Mouse (Mus musculus): ENCODE data around the gene Sugp1. TPM values are rescaled to one million over a fixed set of nuclear protein-coding genes. Genes with fewer than 3 reads are reported as not detected.
"Not testable (repeated sequence)": the region's sequence is repeated elsewhere in the genome, so short reads cannot be mapped to it uniquely, and the experiment has no call there.

Gene Sugp1
- polyA plus RNA-seq, 1 experiment from 2014 or later: 39.5 TPM

- Histone ChIP-seq H3K9me3 (ENCODE audit: control insufficient read depth, low read length) (no peaks in the 10 kb centered on the region), H3K36me3 (ENCODE audit: control insufficient read depth, insufficient read depth, low read length) (no peaks in the 10 kb centered on the region), H3K4me2 (ENCODE audit: low read depth) (peak overlapping the region; percentile 10), H3K27ac (ENCODE audit: low read depth, low read length) (no peak overlapping the region), H3K9ac (ENCODE audit: low read length) (no peak overlapping the region), H3K4me1 (ENCODE audit: control insufficient read depth, insufficient read depth, low read length) (no peaks in the 10 kb centered on the region), H3K4me3 (ENCODE audit: low read depth, low read length) (no peak overlapping the region), H3K27me3 (ENCODE audit: control insufficient read depth, insufficient read depth, low read length) (no peaks in the 10 kb centered on the region)
- ATAC-seq (ENCODE audit: insufficient read depth, low FRiP score, low TSS enrichment) (no peak), DNase-seq (ENCODE audit: low spot score) (peak; percentile 34)
- 2% methylated on average over 16 of the region's 16 CpGs for whole genome bisulfite sequencing
These were observed 41.3 kb upstream of the Sugp1 start for GRCm38 (mm10) chr8:70001176-70001891.

DNA sequence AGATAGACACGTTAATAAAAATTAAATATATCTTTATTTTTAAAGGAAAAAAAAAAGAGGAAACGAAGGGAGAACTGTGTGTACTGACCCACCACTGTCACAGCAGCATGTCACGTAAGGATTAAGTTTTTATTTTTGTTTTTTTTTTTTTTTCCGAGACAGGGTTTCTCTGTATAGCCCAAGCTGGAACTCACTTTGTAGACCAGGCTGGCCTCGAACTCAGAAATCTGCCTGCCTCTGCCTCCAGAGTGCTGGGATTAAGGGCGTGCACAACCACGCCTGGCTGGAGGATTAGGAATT lies 40.8 kb upstream of the Sugp1 start:
- not testable (repeated sequence) for H3K9ac ChIP-seq (ENCODE audit: low read length); DNase-seq (ENCODE audit: low spot score); ATAC-seq (ENCODE audit: insufficient read depth, low FRiP score, low TSS enrichment); H3K4me1 ChIP-seq (ENCODE audit: control insufficient read depth, insufficient read depth, low read length); H3K4me2 ChIP-seq (ENCODE audit: low read depth); H3K9me3 ChIP-seq (ENCODE audit: control insufficient read depth, low read length); H3K36me3 ChIP-seq (ENCODE audit: control insufficient read depth, insufficient read depth, low read length); H3K27me3 ChIP-seq (ENCODE audit: control insufficient read depth, insufficient read depth, low read length); H3K27ac ChIP-seq (ENCODE audit: low read depth, low read length); H3K4me3 ChIP-seq (ENCODE audit: low read depth, low read length)
- 37% methylated on average over 7 of the region's 7 CpGs for WGBS

DNA sequence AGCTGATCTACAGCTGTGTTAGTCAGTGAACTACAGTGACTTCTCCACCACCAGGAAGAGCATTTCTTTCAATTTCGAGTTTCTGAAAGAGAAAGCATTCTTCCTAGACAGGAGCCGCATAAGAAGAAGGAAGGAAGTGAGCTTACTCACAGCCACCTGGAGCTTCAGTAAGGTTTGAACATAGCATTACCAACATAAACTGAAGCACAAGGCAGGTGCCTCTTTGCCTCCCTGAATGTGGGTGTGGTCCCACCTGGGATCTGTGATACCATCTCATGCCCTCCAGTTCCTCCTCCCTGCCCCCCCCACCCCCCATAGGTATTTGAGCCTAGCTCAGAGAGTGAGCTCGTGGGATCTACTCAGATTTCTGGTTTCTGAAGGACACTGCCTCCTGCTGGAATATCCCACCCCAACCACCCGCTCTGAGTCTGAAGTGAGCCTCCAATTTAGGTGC lies 39.4 kb upstream of the Sugp1 start:
- no peaks in the 10 kb centered on the region for H3K36me3 ChIP-seq (ENCODE audit: control insufficient read depth, insufficient read depth, low read length)
- H3K27ac ChIP-seq (ENCODE audit: low read depth, low read length): no peak overlapping the region
- WGBS: 51% methylated on average over 4 of the region's 4 CpGs
- H3K4me1 ChIP-seq (ENCODE audit: control insufficient read depth, insufficient read depth, low read length): no peaks in the 10 kb centered on the region
- no peak overlapping the region for H3K4me3 ChIP-seq (ENCODE audit: low read depth, low read length)
- ATAC-seq (ENCODE audit: insufficient read depth, low FRiP score, low TSS enrichment) (no peak), DNase-seq (ENCODE audit: low spot score) (no peak)
- no peaks in the 10 kb centered on the region for H3K27me3 ChIP-seq (ENCODE audit: control insufficient read depth, insufficient read depth, low read length)
- H3K9me3 ChIP-seq (ENCODE audit: control insufficient read depth, low read length): no peaks in the 10 kb centered on the region
- no peak overlapping the region for H3K4me2 ChIP-seq (ENCODE audit: low read depth)
- H3K9ac ChIP-seq (ENCODE audit: low read length): no peak overlapping the region

- no peaks in the 10 kb centered on the region for H3K4me1 ChIP-seq (ENCODE audit: control insufficient read depth, insufficient read depth, low read length)
- no peaks in the 10 kb centered on the region for H3K9me3 ChIP-seq (ENCODE audit: control insufficient read depth, low read length)
- H3K4me3 ChIP-seq (ENCODE audit: low read depth, low read length): no peak overlapping the region
- H3K36me3 ChIP-seq (ENCODE audit: control insufficient read depth, insufficient read depth, low read length): no peaks in the 10 kb centered on the region
- ATAC-seq (ENCODE audit: insufficient read depth, low FRiP score, low TSS enrichment) (no peak), DNase-seq (ENCODE audit: low spot score) (no peak)
- no peak overlapping the region for H3K9ac ChIP-seq (ENCODE audit: low read length)
- no peaks in the 10 kb centered on the region for H3K27me3 ChIP-seq (ENCODE audit: control insufficient read depth, insufficient read depth, low read length)
- H3K27ac ChIP-seq (ENCODE audit: low read depth, low read length): no peak overlapping the region
- no peak overlapping the region for H3K4me2 ChIP-seq (ENCODE audit: low read depth)
These were observed 38.3 kb upstream of the Sugp1 start for GRCm38 (mm10) chr8:70004345-70004744.

GRCm38 (mm10) chr8:70005178-70005577 lies 37.4 kb upstream of the Sugp1 start:
- H3K27ac ChIP-seq (ENCODE audit: low read depth, low read length): no peak overlapping the region
- DNase-seq (ENCODE audit: low spot score) (no peak), ATAC-seq (ENCODE audit: insufficient read depth, low FRiP score, low TSS enrichment) (no peak)
- no peaks in the 10 kb centered on the region for H3K36me3 ChIP-seq (ENCODE audit: control insufficient read depth, insufficient read depth, low read length)
- WGBS: 60% methylated on average over 2 of the region's 2 CpGs
- H3K9me3 ChIP-seq (ENCODE audit: control insufficient read depth, low read length): no peaks in the 10 kb centered on the region
- H3K4me3 ChIP-seq (ENCODE audit: low read depth, low read length): no peak overlapping the region
- H3K27me3 ChIP-seq (ENCODE audit: control insufficient read depth, insufficient read depth, low read length): no peaks in the 10 kb centered on the region
- no peak overlapping the region for H3K4me2 ChIP-seq (ENCODE audit: low read depth)
- H3K9ac ChIP-seq (ENCODE audit: low read length): no peak overlapping the region
- no peaks in the 10 kb centered on the region for H3K4me1 ChIP-seq (ENCODE audit: control insufficient read depth, insufficient read depth, low read length)

GRCm38 (mm10) chr8:70010796-70011195 lies 31.8 kb upstream of the Sugp1 start:
- WGBS: 89% methylated on average over 14 of the region's 14 CpGs
- not testable (repeated sequence) for H3K4me2 ChIP-seq (ENCODE audit: low read depth); H3K36me3 ChIP-seq (ENCODE audit: control insufficient read depth, insufficient read depth, low read length); H3K9me3 ChIP-seq (ENCODE audit: control insufficient read depth, low read length); H3K27ac ChIP-seq (ENCODE audit: low read depth, low read length); H3K4me3 ChIP-seq (ENCODE audit: low read depth, low read length); ATAC-seq (ENCODE audit: insufficient read depth, low FRiP score, low TSS enrichment); H3K27me3 ChIP-seq (ENCODE audit: control insufficient read depth, insufficient read depth, low read length); DNase-seq (ENCODE audit: low spot score); H3K9ac ChIP-seq (ENCODE audit: low read length); H3K4me1 ChIP-seq (ENCODE audit: control insufficient read depth, insufficient read depth, low read length)

GRCm38 (mm10) chr8:70012350-70012749 lies 30.3 kb upstream of the Sugp1 start:
- Histone ChIP-seq H3K27ac (ENCODE audit: low read depth, low read length) (no peak overlapping the region), H3K4me1 (ENCODE audit: control insufficient read depth, insufficient read depth, low read length) (no peaks in the 10 kb centered on the region), H3K4me2 (ENCODE audit: low read depth) (no peak overlapping the region), H3K4me3 (ENCODE audit: low read depth, low read length) (no peak overlapping the region), H3K9me3 (ENCODE audit: control insufficient read depth, low read length) (no peaks in the 10 kb centered on the region), H3K36me3 (ENCODE audit: control insufficient read depth, insufficient read depth, low read length) (peaks cover 4% of the 10 kb centered on the region; the same call in 1 of the 2 replicates), H3K9ac (ENCODE audit: low read length) (no peak overlapping the region), H3K27me3 (ENCODE audit: control insufficient read depth, insufficient read depth, low read length) (no peaks in the 10 kb centered on the region)
- ATAC-seq (ENCODE audit: insufficient read depth, low FRiP score, low TSS enrichment) (no peak), DNase-seq (ENCODE audit: low spot score) (no peak)
- WGBS: 84% methylated on average over 3 of the region's 3 CpGs

- DNase-seq (ENCODE audit: low spot score) (no peak), ATAC-seq (ENCODE audit: insufficient read depth, low FRiP score, low TSS enrichment) (peak; percentile 27; the same call in 1 of the 2 replicates)
- Histone ChIP-seq H3K4me2 (ENCODE audit: low read depth) (no peak overlapping the region), H3K4me1 (ENCODE audit: control insufficient read depth, insufficient read depth, low read length) (no peaks in the 10 kb centered on the region), H3K36me3 (ENCODE audit: control insufficient read depth, insufficient read depth, low read length) (peaks cover 6% of the 10 kb centered on the region; the same call in 1 of the 2 replicates), H3K4me3 (ENCODE audit: low read depth, low read length) (no peak overlapping the region), H3K9ac (ENCODE audit: low read length) (no peak overlapping the region), H3K9me3 (ENCODE audit: control insufficient read depth, low read length) (no peaks in the 10 kb centered on the region), H3K27ac (ENCODE audit: low read depth, low read length) (no peak overlapping the region), H3K27me3 (ENCODE audit: control insufficient read depth, insufficient read depth, low read length) (no peaks in the 10 kb centered on the region)
- 94% methylated on average over 1 of the region's 1 CpGs for WGBS
These were observed 29.9 kb upstream of the Sugp1 start for GRCm38 (mm10) chr8:70012763-70013162.

- no peaks in the 10 kb centered on the region for H3K9me3 ChIP-seq (ENCODE audit: control insufficient read depth, low read length)
- no peaks in the 10 kb centered on the region for H3K4me1 ChIP-seq (ENCODE audit: control insufficient read depth, insufficient read depth, low read length)
- no peak overlapping the region for H3K27ac ChIP-seq (ENCODE audit: low read depth, low read length)
- DNase-seq (ENCODE audit: low spot score) (no peak), ATAC-seq (ENCODE audit: insufficient read depth, low FRiP score, low TSS enrichment) (no peak)
- peaks cover 9% of the 10 kb centered on the region for H3K36me3 ChIP-seq (ENCODE audit: control insufficient read depth, insufficient read depth, low read length)
- WGBS: 58% methylated on average over 1 of the region's 1 CpGs
- no peaks in the 10 kb centered on the region for H3K27me3 ChIP-seq (ENCODE audit: control insufficient read depth, insufficient read depth, low read length)
- H3K4me2 ChIP-seq (ENCODE audit: low read depth): no peak overlapping the region
- no peak overlapping the region for H3K9ac ChIP-seq (ENCODE audit: low read length)
- no peak overlapping the region for H3K4me3 ChIP-seq (ENCODE audit: low read depth, low read length)
These were observed 27.6 kb upstream of the Sugp1 start for GRCm38 (mm10) chr8:70015017-70015416.

All from neural tube, embryonic 11.5 days (tissue).